7 mouse cellular contexts compared by ENCODE assay signal in the genomic region with DNA sequence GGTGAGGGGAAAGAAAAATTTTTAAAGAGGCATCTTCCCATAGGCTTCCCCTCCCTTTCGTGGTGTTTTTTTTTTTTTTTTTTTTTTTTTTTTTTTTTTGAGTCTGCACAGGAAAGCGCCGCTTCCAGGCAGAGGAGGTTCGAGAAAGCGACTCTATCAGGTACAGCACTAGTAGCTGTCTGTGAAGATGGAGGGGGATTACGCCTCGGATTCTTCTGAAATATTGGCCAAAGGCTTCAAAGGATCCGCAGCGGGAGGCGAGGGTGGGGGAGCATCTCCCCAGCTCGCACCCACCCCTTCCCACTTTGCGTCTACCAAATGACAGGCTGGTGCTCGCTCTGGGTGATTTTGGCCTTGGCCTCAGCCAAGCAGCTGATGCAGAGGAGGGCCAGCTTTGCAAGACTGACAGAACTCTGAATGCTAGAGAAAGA.
A peak's percentile ranks its signal among the peaks of the same experiment; 100 is the strongest.
DNase-seq lines count a peak whose midpoint lies in the region; ATAC-seq and TF ChIP-seq lines count a peak whose summit lies in the region.

No protein-coding gene starts in this region.

- peaks cover 17% of the 10 kb centered on the region for H3K4me1 ChIP-seq in kidney, embryonic 15.5 days
- no peaks in the 10 kb centered on the region for H3K4me1 ChIP-seq in liver, adult 2 months (ENCODE audit: control insufficient read depth, insufficient read depth, low read length)
- H3K4me1 ChIP-seq in neural tube, embryonic 12.5 days, result peaks cover 19% of the 10 kb centered on the region

- H3K27me3 ChIP-seq in kidney, embryonic 15.5 days, result no peaks in the 10 kb centered on the region
- H3K27me3 ChIP-seq in liver, adult 2 months (ENCODE audit: control insufficient read depth, insufficient read depth, low read length), result peaks cover 3% of the 10 kb centered on the region; the same call in 1 of the 2 replicates
- no peaks in the 10 kb centered on the region for H3K27me3 ChIP-seq in neural tube, embryonic 12.5 days (replicated peaks)

- ATAC-seq in kidney, embryonic 15.5 days (replicated peaks; ENCODE audit: low FRiP score), result peak; percentile 53; the same call in 1 of the 2 replicates
- ATAC-seq in neural tube, embryonic 12.5 days (ENCODE audit: low FRiP score, low read depth), result no peak

- no peaks in the 10 kb centered on the region for H3K36me3 ChIP-seq in kidney, embryonic 15.5 days
- H3K36me3 ChIP-seq in liver, adult 2 months (ENCODE audit: control insufficient read depth, insufficient read depth, low read length), result no peaks in the 10 kb centered on the region
- no peaks in the 10 kb centered on the region for H3K36me3 ChIP-seq in neural tube, embryonic 12.5 days

- 0% methylated on average over 13 of the region's 13 CpGs for WGBS in kidney, embryonic 15.5 days
- 10% methylated on average over 13 of the region's 13 CpGs for WGBS in liver, adult 2 months
- WGBS in neural tube, embryonic 12.5 days, result 2% methylated on average over 13 of the region's 13 CpGs

- no peak for TF ChIP-seq POLR2A in liver, adult 2 months (IDR thresholded peaks at IDR 0.05; ENCODE audit: extremely low read depth, insufficient read depth, low read length)

- no peaks in the 10 kb centered on the region for H3K9me3 ChIP-seq in kidney, embryonic 15.5 days (replicated peaks)
- no peaks in the 10 kb centered on the region for H3K9me3 ChIP-seq in neural tube, embryonic 12.5 days

- H3K9ac ChIP-seq in kidney, embryonic 15.5 days, result peak overlapping the region; percentile 64
- peak overlapping the region; percentile 30; the same call in 1 of the 2 replicates for H3K9ac ChIP-seq in liver, adult 2 months (ENCODE audit: low read depth, low read length)
- H3K9ac ChIP-seq in neural tube, embryonic 12.5 days, result peak overlapping the region; percentile 88

- no peaks in the 10 kb centered on the region for H3K79me2 ChIP-seq in liver, adult 2 months (ENCODE audit: control insufficient read depth, insufficient read depth, low read length)

- H3K27ac ChIP-seq in kidney, embryonic 15.5 days, result peak overlapping the region; percentile 91
- H3K27ac ChIP-seq in liver, adult 2 months (replicated peaks; ENCODE audit: insufficient read depth, low read depth, low read length), result no peak overlapping the region
- peak overlapping the region; percentile 90 for H3K27ac ChIP-seq in neural tube, embryonic 12.5 days

- no peak for TF ChIP-seq CTCF in liver, adult 2 months (IDR thresholded peaks at IDR 0.05; ENCODE audit: low read depth, low read length)

- DNase-seq in adrenal gland, postnatal 25 days, result peak; percentile 59
- DNase-seq in embryo, embryonic 11.5 days (ENCODE audit: low read depth, low spot score), result peak; percentile 65
- peak; percentile 36 to 73 for DNase-seq in gastrocnemius, postnatal 4 days (ENCODE audit: low spot score in 2 of 2)
- DNase-seq in liver, adult 2 months (ENCODE audit: extremely low read depth, low read depth, low spot score), result no peak
- DNase-seq in urinary bladder, postnatal 36 days (ENCODE audit: low spot score in 2 of 2), result peak; percentile 31 to 49

- H3K4me2 ChIP-seq in kidney, embryonic 15.5 days, result peak overlapping the region; percentile 79
- peak overlapping the region; percentile 61 for H3K4me2 ChIP-seq in neural tube, embryonic 12.5 days (replicated peaks)

- peak overlapping the region; percentile 63 for H3K4me3 ChIP-seq in kidney, embryonic 15.5 days (replicated peaks)
- H3K4me3 ChIP-seq in liver, adult 2 months (ENCODE audit: insufficient read depth, low read depth, low read length), result peak overlapping the region; percentile 53; the same call in 1 of the 2 replicates
- H3K4me3 ChIP-seq in neural tube, embryonic 12.5 days, result peak overlapping the region; percentile 70

Comparison
In these comparisons a context has a peak if more than half of its experiments do, and no peak if none do; other contexts are left out.
1. H3K9ac ChIP-seq: peak in every context shown above with its lines; median percentile 88 in neural tube, embryonic 12.5 days; 64 in kidney, embryonic 15.5 days; 30 in liver, adult 2 months.